Mouse (Mus musculus) CH12.LX (cell line): ENCODE data around the gene Enah. TPM values are rescaled to one million over a fixed set of nuclear protein-coding genes. Genes with fewer than 3 reads are reported as not detected.

Experiments used
- DNase-seq: peaks from one replicate; pipeline ENCODE4 v3.0.0-alpha.2; 2013; ENCODE audit errors: extremely low read depth
- H3K27ac ChIP-seq: 2 replicates; pipeline ENCODE4 v1.5.1; 2012; ENCODE audit warnings: low read depth, mild to moderate bottlenecking, control low read depth, moderate library complexity; ENCODE audit not compliant: insufficient read depth
- H3K27me3 ChIP-seq: replicated peaks from 2 replicates; pipeline ENCODE3; 2012; ENCODE audit warnings: inconsistent platforms
- H3K36me3 ChIP-seq, 2 experiments: replicated peaks in 1 of 2; 2 replicates each; pipeline versions ENCODE3 to v1.6.1; 2012; ENCODE audit warnings: inconsistent platforms in 1 of 2, low read length in 1 of 2, mild to moderate bottlenecking in 1 of 2, mixed read lengths in 1 of 2, moderate library complexity in 1 of 2; ENCODE audit not compliant: control insufficient read depth in 1 of 2, insufficient read depth in 1 of 2
- H3K4me1 ChIP-seq, 2 experiments: 2 replicates each; pipeline ENCODE4 v1.6.1; 2012; ENCODE audit warnings: inconsistent platforms in 1 of 2, moderate library complexity in 1 of 2; ENCODE audit not compliant: insufficient read depth in 2 of 2, control insufficient read depth in 1 of 2
- H3K4me2 ChIP-seq: 2 replicates; pipeline ENCODE4 v1.6.1; 2012; ENCODE audit warnings: low read depth, mild to moderate bottlenecking, control low read depth; ENCODE audit not compliant: poor library complexity, insufficient read depth, severe bottlenecking
- H3K4me3 ChIP-seq, 3 experiments: fragments of 150-350 bp in 1 of 3; sonication (generic) in 1 of 3; replicated peaks in 1 of 3; 2 replicates each; pipeline versions ENCODE3 to v1.5.1; 2011 to 2012; ENCODE audit warnings: low read depth in 2 of 3, low read length in 2 of 3, mild to moderate bottlenecking in 2 of 3, moderate library complexity in 2 of 3, control low read depth in 1 of 3, improper control_type of control experiment in 1 of 3, inconsistent platforms in 1 of 3, mixed read lengths in 1 of 3; ENCODE audit not compliant: poor library complexity in 1 of 3
- H3K79me2 ChIP-seq: replicated peaks from 2 replicates; pipeline ENCODE4 v1.6.1; 2012; ENCODE audit warnings: mild to moderate bottlenecking, moderate library complexity; ENCODE audit not compliant: control insufficient read depth, poor library complexity, insufficient read depth, severe bottlenecking; ENCODE audit errors: extremely low read depth
- H3K9ac ChIP-seq: 2 replicates; pipeline ENCODE4 v1.6.1; 2012; ENCODE audit warnings: low read depth, mild to moderate bottlenecking, control low read depth, moderate library complexity; ENCODE audit not compliant: insufficient read depth
- H3K9me3 ChIP-seq: replicated peaks from 2 replicates; pipeline ENCODE3; 2012; ENCODE audit warnings: low read length, inconsistent platforms, mixed read lengths
- CTCF ChIP-seq, 2 experiments: IDR thresholded peaks in 1 of 2; conservative IDR thresholded peaks in 1 of 2; 2 replicates each; pipeline ENCODE4 v1.5.1; 2011 to 2012; ENCODE audit warnings: low read depth in 2 of 2, low read length in 2 of 2, improper control_type of control experiment in 1 of 2, inconsistent platforms in 1 of 2, mild to moderate bottlenecking in 1 of 2, moderate library complexity in 1 of 2
- E2F4 ChIP-seq: IDR thresholded peaks from 2 replicates; pipeline ENCODE4 v1.6.1; 2011; ENCODE audit warnings: low read depth, low read length, improper control_type of control experiment; ENCODE audit not compliant: insufficient replicate concordance
- ELF1 ChIP-seq: IDR thresholded peaks from 2 replicates; pipeline ENCODE4 v1.6.1; 2014; ENCODE audit warnings: low read depth, mild to moderate bottlenecking, inconsistent platforms, low read length, improper control_type of control experiment
- EP300 ChIP-seq: IDR thresholded peaks from 2 replicates; pipeline ENCODE4 v1.6.1; 2011; ENCODE audit warnings: low read length, improper control_type of control experiment
- ETS1 ChIP-seq: conservative IDR thresholded peaks from 2 replicates; pipeline ENCODE4 v1.6.1; 2012; ENCODE audit warnings: low read depth, mild to moderate bottlenecking, inconsistent platforms, low read length, improper control_type of control experiment, moderate library complexity
- IRF4 ChIP-seq: IDR thresholded peaks from 2 replicates; pipeline ENCODE4 v1.6.1; 2014; ENCODE audit warnings: low read depth, mild to moderate bottlenecking, inconsistent platforms, low read length, improper control_type of control experiment
- JUND ChIP-seq: conservative IDR thresholded peaks from 2 replicates; pipeline ENCODE4 v1.6.1; 2011; ENCODE audit warnings: low read depth, low read length, improper control_type of control experiment
- MAX ChIP-seq: IDR thresholded peaks from 2 replicates; pipeline ENCODE4 v1.6.1; 2011; ENCODE audit warnings: low read length, improper control_type of control experiment
- MAZ ChIP-seq: IDR thresholded peaks from 2 replicates; pipeline ENCODE4 v1.6.1; 2012; ENCODE audit warnings: low read depth, mild to moderate bottlenecking, inconsistent platforms, low read length, improper control_type of control experiment, moderate library complexity
- NELFE ChIP-seq: IDR thresholded peaks from 2 replicates; pipeline ENCODE4 v1.6.1; 2011; ENCODE audit warnings: low read depth, low read length, improper control_type of control experiment
- POLR2A ChIP-seq: IDR thresholded peaks from 2 replicates; pipeline ENCODE4 v1.6.1; 2011; ENCODE audit warnings: low read depth, mild to moderate bottlenecking, improper control_type of control experiment, low read length
- RCOR1 ChIP-seq: conservative IDR thresholded peaks from 2 replicates; pipeline ENCODE4 v1.6.1; 2012; ENCODE audit warnings: low read depth, mild to moderate bottlenecking, inconsistent platforms, low read length, improper control_type of control experiment
- SIN3A ChIP-seq: IDR thresholded peaks from 2 replicates; pipeline ENCODE4 v1.6.1; 2012; ENCODE audit warnings: low read length, improper control_type of control experiment, inconsistent platforms
- ZC3H11A ChIP-seq: IDR thresholded peaks from 2 replicates; pipeline ENCODE4 v1.6.1; 2012; ENCODE audit warnings: low read depth, mild to moderate bottlenecking, inconsistent platforms, low read length, improper control_type of control experiment
- ZMIZ1 ChIP-seq: IDR thresholded peaks from 2 replicates; pipeline ENCODE4 v1.6.1; 2012; ENCODE audit warnings: low read depth, mild to moderate bottlenecking, inconsistent platforms, low read length, improper control_type of control experiment
- dilution Hi-C: fragments of 300-500 bp; cut with MboI; formaldehyde crosslinking; loops from 2 replicates; pipeline ENCODE4 v1.14.3; 2020; ENCODE audit warnings: low sequenced_read_pairs; ENCODE audit not compliant: extremely low pct_unique_long_range_greater_than_20kb, extremely low pct_ligation_motif_present
- in situ Hi-C: fragments of 300-500 bp; cut with MboI; formaldehyde crosslinking; loops from 3 replicates; pipeline ENCODE4 v1.14.3; 2019; ENCODE audit warnings: low sequenced_read_pairs, low pct_ligation_motif_present, low pct_unique_long_range_greater_than_20kb, mixed read lengths
- polyA plus RNA-seq: library from polyadenylated mRNA; unstranded; fragments of >175 nt; gene quantifications from 2 replicates; pipeline ENCODE4 v1.2.1, GENCODE M21; 2012; ENCODE audit warnings: low read depth; ENCODE audit not compliant: insufficient read length
- total RNA-seq, 2 experiments: library from RNA; depleted of rRNA; stranded (reverse); fragments of 300-350 nt in 1 of 2; fragments of >200 nt in 1 of 2; gene quantifications; 2 replicates each; pipeline ENCODE4 v1.2.3; 2012 to 2014

Gene Enah
- total and polyA plus RNA-seq, 3 experiments = 45.3 to 75.3 (median 72.6) TPM

DNA sequence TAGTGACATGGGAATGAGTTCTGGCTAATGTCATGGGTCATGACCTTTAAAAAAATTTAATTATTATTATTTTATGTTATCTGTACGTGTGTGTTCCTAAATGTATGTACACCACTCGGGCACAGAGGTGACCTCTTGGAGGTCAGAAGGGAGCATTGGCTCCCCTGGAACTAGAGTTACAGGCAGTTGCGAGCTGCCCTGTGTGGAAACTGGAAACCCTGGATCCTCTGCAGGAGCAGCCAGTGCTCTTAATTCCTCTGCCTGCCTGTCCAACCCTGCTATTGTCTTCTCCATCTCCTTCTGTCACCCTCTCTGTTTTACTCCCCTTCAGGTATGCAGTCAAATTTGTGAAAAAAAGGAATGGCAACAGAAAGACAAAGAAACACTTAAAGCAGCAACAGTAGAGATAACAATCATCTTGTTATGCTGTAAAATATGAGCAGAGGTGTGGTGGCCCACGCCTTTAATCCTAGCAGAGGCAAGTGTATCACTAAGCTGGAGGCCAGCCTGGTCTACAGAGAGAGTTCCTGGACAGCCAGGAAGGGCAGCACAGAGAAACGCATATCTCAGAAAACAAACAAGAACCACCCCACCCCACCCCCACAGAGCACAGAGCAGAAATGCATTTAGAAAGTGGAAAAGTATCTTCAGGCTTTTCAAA lies 10.3 kb upstream of the Enah start:
- no peak overlapping the region for H3K4me2 ChIP-seq

DNA sequence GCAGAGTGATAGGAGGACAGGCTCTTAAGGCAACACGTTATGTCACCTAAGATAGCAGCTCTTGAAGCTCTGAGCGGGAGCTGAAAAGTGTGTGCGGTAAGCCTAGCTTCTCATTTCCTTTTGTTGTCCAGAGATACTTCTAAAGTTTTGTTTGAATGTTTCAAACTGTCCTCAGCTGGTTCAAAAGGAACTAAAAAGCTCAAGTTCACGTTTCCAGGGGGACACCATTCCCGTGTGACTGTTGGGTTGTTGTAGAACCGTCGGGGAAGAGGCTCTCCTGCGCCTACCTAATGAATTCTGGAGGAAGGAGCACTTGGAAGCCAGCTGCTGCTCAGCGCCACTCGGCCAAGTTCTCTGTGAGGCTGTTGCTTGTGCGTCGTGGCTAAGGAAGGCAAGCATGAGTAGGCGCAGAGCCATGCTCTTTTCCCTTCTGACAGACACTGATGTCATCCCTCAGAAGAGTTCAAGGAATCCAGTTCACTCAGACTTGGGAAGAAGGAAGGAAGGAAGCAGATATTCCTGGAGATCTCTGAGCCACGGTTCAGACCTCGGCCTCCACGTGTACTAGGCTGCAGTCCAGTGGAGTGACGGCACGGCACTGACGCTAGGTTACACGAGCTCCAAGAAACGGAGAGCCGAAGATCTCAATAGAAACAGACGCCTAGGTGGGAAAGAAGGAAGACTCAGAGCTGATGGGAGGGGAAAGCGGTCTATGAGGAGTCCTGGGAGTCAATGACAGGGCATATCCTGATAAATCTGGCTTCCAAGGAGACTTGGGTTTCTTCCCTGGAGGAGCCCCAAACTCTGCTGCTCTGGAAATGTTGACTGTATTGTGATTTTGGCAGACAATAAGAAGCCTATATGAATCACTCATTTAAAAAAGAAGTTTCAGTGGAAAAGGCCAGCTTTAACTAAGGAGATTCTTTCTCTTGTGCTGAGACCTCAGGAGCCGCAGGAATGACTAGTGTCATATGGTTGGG lies 8.7 kb upstream of the Enah start:
- no peaks in the 10 kb centered on the region for H3K79me2 ChIP-seq
- no peak overlapping the region for H3K9ac ChIP-seq
- no peak overlapping the region for H3K27ac ChIP-seq
- DNase-seq = no peak
- in situ Hi-C loops = no loop called here
- H3K4me2 ChIP-seq = no peak overlapping the region
- no peaks in the 10 kb centered on the region for H3K9me3 ChIP-seq
- dilution Hi-C loops = no loop called here
- H3K36me3 ChIP-seq = no peaks in the 10 kb centered on the region
- peaks cover 0 to 3% of the 10 kb centered on the region in 2 experiments; a peak in 1 of 4 replicates for H3K4me1 ChIP-seq
- peaks cover 2% of the 10 kb centered on the region for H3K27me3 ChIP-seq
- no peak overlapping the region for H3K4me3 ChIP-seq
- TF ChIP-seq NELFE = no peak
- TF ChIP-seq E2F4 = no peak
- no peak for TF ChIP-seq IRF4
- TF ChIP-seq ELF1 = no peak
- TF ChIP-seq SIN3A = no peak
- no peak for TF ChIP-seq ZC3H11A
- no peak for TF ChIP-seq MAZ

More for the DNA sequence above, 10.3 kb upstream of the Enah start:
- TF ChIP-seq RCOR1 = no peak
- TF ChIP-seq MAX = no peak
- no peak for TF ChIP-seq POLR2A
- TF ChIP-seq JUND = no peak
- no peak for TF ChIP-seq CTCF (conservative IDR thresholded peaks at IDR 0.05 in 1 of 2, IDR thresholded peaks at IDR 0.05 in 1 of 2; ENCODE audit: low read depth in 2 of 2, low read length in 2 of 2)
- no peak for TF ChIP-seq EP300
- TF ChIP-seq ZMIZ1 = no peak
- TF ChIP-seq ETS1 = no peak
- TF ChIP-seq E2F4 = no peak
- dilution Hi-C loops (no loop called here), in situ Hi-C loops (no loop called here)
- Histone ChIP-seq H3K27me3 (peaks cover 2% of the 10 kb centered on the region), H3K9ac (no peak overlapping the region), H3K27ac (no peak overlapping the region), H3K36me3 (no peaks in the 10 kb centered on the region), H3K9me3 (no peaks in the 10 kb centered on the region), H3K4me1 (peaks cover 0 to 3% of the 10 kb centered on the region in 2 experiments; a peak in 1 of 4 replicates), H3K4me3 (no peak overlapping the region), H3K79me2 (no peaks in the 10 kb centered on the region)
- DNase-seq = no peak
